Mouse (Mus musculus) bone marrow, adult 2 months (tissue): ENCODE measurements around the gene Limch1.

Source experiments
- CTCF ChIP-seq: fragments of 200-500 bp; IDR thresholded peaks from 2 replicates; pipeline ENCODE4 v1.5.1; 2011; ENCODE audit warnings: low read length, control low read depth; ENCODE audit not compliant: control insufficient read depth, insufficient read depth
- POLR2A ChIP-seq: fragments of 200-500 bp; IDR thresholded peaks from 2 replicates; pipeline ENCODE4 v1.6.1; 2011; ENCODE audit warnings: low read depth, mild to moderate bottlenecking, control low read depth, low read length, borderline replicate concordance; ENCODE audit not compliant: control insufficient read depth

GRCm38 (mm10) chr5:66784624-66785361 lies 39.2 kb downstream of the Limch1 start:
- no peak for TF ChIP-seq CTCF
- TF ChIP-seq POLR2A: no peak
